Mouse (Mus musculus): ENCODE measurements around the gene Depdc1a. TPM values are rescaled to one million over a fixed set of nuclear protein-coding genes. Genes with fewer than 3 reads are reported as not detected.
"Not testable (repeated sequence)": the region's sequence is repeated elsewhere in the genome, so short reads cannot be mapped to it uniquely, and the experiment has no call there.

Gene Depdc1a
- polyA plus RNA-seq (2014; fragmentation: Nextera tagmentation; extraction: Ambion mirVana), result 1.8 and 4.1 TPM in 2 replicates

- H3K4me1 ChIP-seq (ENCODE audit: control insufficient read depth, insufficient read depth, low read length), result peaks cover 4% of the 10 kb centered on the region; the same call in 1 of the 2 replicates
- no peaks in the 10 kb centered on the region for H3K9me3 ChIP-seq (ENCODE audit: control insufficient read depth, low read length)
- ATAC-seq (ENCODE audit: low read depth), result peak; percentile 100
- H3K9ac ChIP-seq (replicated peaks; ENCODE audit: low read depth, low read length), result peak within 1 kb of the TSS; percentile 58
- H3K4me3 ChIP-seq (ENCODE audit: low read depth, low read length), result peak within 1 kb of the TSS; percentile 39
- peak within 1 kb of the TSS; percentile 64 for H3K4me2 ChIP-seq (ENCODE audit: low read depth, low read length)
- H3K36me3 ChIP-seq (ENCODE audit: control insufficient read depth, insufficient read depth, low read length), result no peaks in the 10 kb centered on the region
- no peaks in the 10 kb centered on the region for H3K27me3 ChIP-seq (ENCODE audit: control insufficient read depth, insufficient read depth, low read length)
- no peak within 1 kb of the TSS for H3K27ac ChIP-seq (ENCODE audit: low read depth, low read length)
- 0% methylated on average over 28 of the region's 28 CpGs for WGBS
Observed at GRCm38 (mm10) chr3:159495243-159495801, at the start of gene Depdc1a. Gene Depdc1a (plus strand): TSS chr3:159495433.

GRCm38 (mm10) chr3:159470059-159470458, 25.2 kb upstream of the Depdc1a start:
- H3K4me2 ChIP-seq (ENCODE audit: low read depth, low read length), result no peak overlapping the region
- ATAC-seq (ENCODE audit: low read depth), result no peak
- 56% methylated on average over 1 of the region's 1 CpGs for WGBS
- no peaks in the 10 kb centered on the region for H3K9me3 ChIP-seq (ENCODE audit: control insufficient read depth, low read length)
- H3K27ac ChIP-seq (ENCODE audit: low read depth, low read length), result no peak overlapping the region
- H3K27me3 ChIP-seq (ENCODE audit: control insufficient read depth, insufficient read depth, low read length), result no peaks in the 10 kb centered on the region
- no peaks in the 10 kb centered on the region for H3K36me3 ChIP-seq (ENCODE audit: control insufficient read depth, insufficient read depth, low read length)
- no peak overlapping the region for H3K9ac ChIP-seq (replicated peaks; ENCODE audit: low read depth, low read length)
- H3K4me3 ChIP-seq (ENCODE audit: low read depth, low read length), result no peak overlapping the region
- H3K4me1 ChIP-seq (ENCODE audit: control insufficient read depth, insufficient read depth, low read length), result no peaks in the 10 kb centered on the region

DNA sequence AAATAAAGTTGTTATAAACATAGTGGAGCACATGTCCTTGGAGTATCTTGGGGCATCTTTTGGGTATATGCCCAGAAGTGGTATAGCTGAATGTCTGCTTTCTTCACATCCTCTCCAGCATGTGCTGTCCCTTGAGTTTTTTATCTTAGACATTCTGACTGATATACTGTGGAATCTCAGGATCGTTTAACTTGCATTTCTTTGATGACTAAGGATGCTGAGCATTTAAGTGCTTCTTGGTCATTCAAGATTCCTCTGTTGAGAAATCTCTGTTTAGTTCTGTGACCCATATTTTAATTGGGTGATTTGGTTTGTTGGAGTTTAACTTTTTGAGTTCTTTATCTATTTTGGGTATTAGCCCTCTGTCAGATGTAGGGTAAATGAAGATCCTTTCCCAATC, 19.8 kb upstream of the Depdc1a start:
- no peaks in the 10 kb centered on the region for H3K4me1 ChIP-seq (ENCODE audit: control insufficient read depth, insufficient read depth, low read length)
- no peak overlapping the region for H3K4me3 ChIP-seq (ENCODE audit: low read depth, low read length)
- no peaks in the 10 kb centered on the region for H3K9me3 ChIP-seq (ENCODE audit: control insufficient read depth, low read length)
- ATAC-seq (ENCODE audit: low read depth), result no peak
- WGBS, result 82% methylated on average over 1 of the region's 1 CpGs
- no peak overlapping the region for H3K27ac ChIP-seq (ENCODE audit: low read depth, low read length)
- H3K36me3 ChIP-seq (ENCODE audit: control insufficient read depth, insufficient read depth, low read length), result no peaks in the 10 kb centered on the region
- H3K9ac ChIP-seq (replicated peaks; ENCODE audit: low read depth, low read length), result no peak overlapping the region
- H3K27me3 ChIP-seq (ENCODE audit: control insufficient read depth, insufficient read depth, low read length), result no peaks in the 10 kb centered on the region
- no peak overlapping the region for H3K4me2 ChIP-seq (ENCODE audit: low read depth, low read length)

DNA sequence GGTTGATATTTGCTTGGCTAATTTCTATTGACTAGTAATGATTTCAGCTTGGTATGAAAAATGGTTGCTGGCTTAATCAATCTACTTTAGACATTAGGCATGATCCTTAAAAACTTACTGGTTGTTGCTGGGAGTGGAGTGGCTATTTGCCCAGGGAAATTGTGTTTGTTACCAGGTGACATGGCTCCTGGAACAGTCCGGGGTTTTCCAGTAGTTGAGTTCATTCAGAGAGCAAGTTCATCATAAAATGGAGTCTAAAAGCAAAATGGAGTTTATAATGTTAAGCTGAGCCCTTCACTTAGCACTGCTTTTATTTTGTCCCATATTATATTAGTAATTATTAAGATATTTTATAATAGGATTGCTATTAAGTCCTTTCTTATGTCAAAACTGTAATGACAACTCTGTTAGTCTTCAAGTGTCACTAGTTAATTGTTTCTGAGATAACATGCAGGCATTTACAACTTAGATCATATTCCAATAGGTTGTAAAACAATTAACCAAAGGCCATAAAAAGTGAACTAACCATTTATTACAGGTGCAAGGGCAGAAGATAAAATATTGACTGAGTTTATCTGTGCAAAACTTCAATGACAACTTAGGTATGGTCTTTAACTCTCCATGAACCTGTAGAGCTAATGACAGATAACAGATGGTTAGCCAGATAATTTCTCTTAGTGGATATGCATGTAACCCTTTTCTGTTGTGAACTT, 17.8 kb upstream of the Depdc1a start:
- ATAC-seq (ENCODE audit: low read depth), result no peak
- Histone ChIP-seq H3K9me3 (ENCODE audit: control insufficient read depth, low read length) (no peaks in the 10 kb centered on the region), H3K4me1 (ENCODE audit: control insufficient read depth, insufficient read depth, low read length) (no peaks in the 10 kb centered on the region), H3K27ac (ENCODE audit: low read depth, low read length) (no peak overlapping the region), H3K9ac (replicated peaks; ENCODE audit: low read depth, low read length) (no peak overlapping the region), H3K36me3 (ENCODE audit: control insufficient read depth, insufficient read depth, low read length) (no peaks in the 10 kb centered on the region), H3K27me3 (ENCODE audit: control insufficient read depth, insufficient read depth, low read length) (no peaks in the 10 kb centered on the region), H3K4me2 (ENCODE audit: low read depth, low read length) (no peak overlapping the region), H3K4me3 (ENCODE audit: low read depth, low read length) (no peak overlapping the region)
- WGBS, result 98% methylated on average over 1 of the region's 1 CpGs

- H3K4me2 ChIP-seq (ENCODE audit: low read depth, low read length), result peak overlapping the region; percentile 64
- H3K9me3 ChIP-seq (ENCODE audit: control insufficient read depth, low read length); H3K4me1 ChIP-seq (ENCODE audit: control insufficient read depth, insufficient read depth, low read length); H3K27me3 ChIP-seq (ENCODE audit: control insufficient read depth, insufficient read depth, low read length); H3K36me3 ChIP-seq (ENCODE audit: control insufficient read depth, insufficient read depth, low read length); H3K27ac ChIP-seq (ENCODE audit: low read depth, low read length): not testable (repeated sequence)
- ATAC-seq (ENCODE audit: low read depth), result peak; percentile 61
- peak overlapping the region; percentile 58 for H3K9ac ChIP-seq (replicated peaks; ENCODE audit: low read depth, low read length)
- peak overlapping the region; percentile 39 for H3K4me3 ChIP-seq (ENCODE audit: low read depth, low read length)
Observed at GRCm38 (mm10) chr3:159494709-159495108, 524 bp upstream of the Depdc1a start.

GRCm38 (mm10) chr3:159508899-159509298, 13.7 kb downstream of the Depdc1a start:
- H3K9ac ChIP-seq (replicated peaks; ENCODE audit: low read depth, low read length), result no peak overlapping the region
- H3K4me1 ChIP-seq (ENCODE audit: control insufficient read depth, insufficient read depth, low read length), result no peaks in the 10 kb centered on the region
- H3K4me3 ChIP-seq (ENCODE audit: low read depth, low read length), result no peak overlapping the region
- ATAC-seq (ENCODE audit: low read depth), result no peak
- no peak overlapping the region for H3K4me2 ChIP-seq (ENCODE audit: low read depth, low read length)
- H3K36me3 ChIP-seq (ENCODE audit: control insufficient read depth, insufficient read depth, low read length), result no peaks in the 10 kb centered on the region
- no peak overlapping the region for H3K27ac ChIP-seq (ENCODE audit: low read depth, low read length)
- no peaks in the 10 kb centered on the region for H3K27me3 ChIP-seq (ENCODE audit: control insufficient read depth, insufficient read depth, low read length)
- no peaks in the 10 kb centered on the region for H3K9me3 ChIP-seq (ENCODE audit: control insufficient read depth, low read length)

GRCm38 (mm10) chr3:159528563-159528962, 33.3 kb downstream of the Depdc1a start:
- no peaks in the 10 kb centered on the region for H3K4me1 ChIP-seq (ENCODE audit: control insufficient read depth, insufficient read depth, low read length)
- H3K4me2 ChIP-seq (ENCODE audit: low read depth, low read length), result no peak overlapping the region
- no peak overlapping the region for H3K9ac ChIP-seq (replicated peaks; ENCODE audit: low read depth, low read length)
- no peak overlapping the region for H3K27ac ChIP-seq (ENCODE audit: low read depth, low read length)
- ATAC-seq (ENCODE audit: low read depth), result no peak
- no peak overlapping the region for H3K4me3 ChIP-seq (ENCODE audit: low read depth, low read length)
- no peaks in the 10 kb centered on the region for H3K27me3 ChIP-seq (ENCODE audit: control insufficient read depth, insufficient read depth, low read length)
- H3K36me3 ChIP-seq (ENCODE audit: control insufficient read depth, insufficient read depth, low read length), result no peaks in the 10 kb centered on the region
- H3K9me3 ChIP-seq (ENCODE audit: control insufficient read depth, low read length), result no peaks in the 10 kb centered on the region

GRCm38 (mm10) chr3:159548303-159548702, 53.1 kb downstream of the Depdc1a start:
- Histone ChIP-seq H3K27ac (ENCODE audit: low read depth, low read length) (no peak overlapping the region), H3K9ac (replicated peaks; ENCODE audit: low read depth, low read length) (no peak overlapping the region), H3K27me3 (ENCODE audit: control insufficient read depth, insufficient read depth, low read length) (no peaks in the 10 kb centered on the region), H3K4me2 (ENCODE audit: low read depth, low read length) (no peak overlapping the region), H3K9me3 (ENCODE audit: control insufficient read depth, low read length) (no peaks in the 10 kb centered on the region), H3K36me3 (ENCODE audit: control insufficient read depth, insufficient read depth, low read length) (no peaks in the 10 kb centered on the region), H3K4me3 (ENCODE audit: low read depth, low read length) (no peak overlapping the region), H3K4me1 (ENCODE audit: control insufficient read depth, insufficient read depth, low read length) (no peaks in the 10 kb centered on the region)
- 80% methylated on average over 3 of the region's 3 CpGs for WGBS
- no peak for ATAC-seq (ENCODE audit: low read depth)

DNA sequence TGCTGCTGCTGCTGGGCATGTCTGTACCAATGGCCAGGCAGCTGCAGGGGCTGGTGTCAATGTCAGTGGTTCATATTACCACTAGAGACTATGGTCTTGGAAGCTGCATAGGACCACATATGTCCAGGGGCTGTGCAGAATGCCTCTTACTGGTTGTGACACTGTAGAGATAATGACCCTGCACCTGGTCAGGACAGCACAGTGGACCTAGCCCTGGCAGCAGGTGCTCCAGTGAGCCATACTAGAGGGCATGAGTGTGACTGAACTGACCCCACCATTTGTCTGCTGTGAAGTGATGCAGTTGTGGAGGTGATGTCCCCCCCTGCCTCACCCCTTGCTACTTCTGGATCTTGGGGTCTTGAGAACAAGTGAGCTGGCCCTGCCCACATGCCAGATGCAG, 55.0 kb downstream of the Depdc1a start:
- Histone ChIP-seq H3K4me2 (ENCODE audit: low read depth, low read length) (no peak overlapping the region), H3K9me3 (ENCODE audit: control insufficient read depth, low read length) (no peaks in the 10 kb centered on the region), H3K9ac (replicated peaks; ENCODE audit: low read depth, low read length) (no peak overlapping the region), H3K27ac (ENCODE audit: low read depth, low read length) (no peak overlapping the region), H3K4me1 (ENCODE audit: control insufficient read depth, insufficient read depth, low read length) (no peaks in the 10 kb centered on the region), H3K36me3 (ENCODE audit: control insufficient read depth, insufficient read depth, low read length) (no peaks in the 10 kb centered on the region), H3K4me3 (ENCODE audit: low read depth, low read length) (no peak overlapping the region), H3K27me3 (ENCODE audit: control insufficient read depth, insufficient read depth, low read length) (no peaks in the 10 kb centered on the region)
- no peak for ATAC-seq (ENCODE audit: low read depth)
